Comparison of ENCODE assay signal across 8 mouse cellular contexts in genomic region chr11:18876886-18877625, GRCm38 (mm10).
DNase-seq lines count a peak whose midpoint lies in the region; ATAC-seq and TF ChIP-seq lines count a peak whose summit lies in the region.

No protein-coding gene starts in this region.

- ATAC-seq in embryonic facial prominence, embryonic 11.5 days (replicated peaks; ENCODE audit: insufficient number of reproducible peaks, low FRiP score, low TSS enrichment, low read depth) = peak; percentile 51
- peak; percentile 47 for ATAC-seq in hindbrain, embryonic 13.5 days (ENCODE audit: low FRiP score)
- ATAC-seq in neural tube, embryonic 11.5 days (ENCODE audit: insufficient read depth, low FRiP score, low TSS enrichment) = peak; percentile 10
- ATAC-seq in monocyte, adult 5-6 weeks (replicated peaks; ENCODE audit: insufficient number of reproducible peaks, low FRiP score, low TSS enrichment, poor library complexity, severe bottlenecking) = no peak

- H3K27ac ChIP-seq in embryonic facial prominence, embryonic 11.5 days (replicated peaks; ENCODE audit: low read depth, low read length) = peak overlapping the region; percentile 1; the same call in 1 of the 2 replicates
- H3K27ac ChIP-seq in hindbrain, embryonic 13.5 days = peak overlapping the region; percentile 97
- H3K27ac ChIP-seq in liver, adult 2 months (replicated peaks; ENCODE audit: insufficient read depth, low read depth, low read length) = no peak overlapping the region
- H3K27ac ChIP-seq in neural tube, embryonic 11.5 days (ENCODE audit: low read depth, low read length) = peak overlapping the region; percentile 97

- TF ChIP-seq CTCF in liver, adult 2 months (IDR thresholded peaks at IDR 0.05; ENCODE audit: low read depth, low read length) = no peak; the same call in 1 of the 2 replicates

- no peaks in the 10 kb centered on the region for H3K4me1 ChIP-seq in embryonic facial prominence, embryonic 11.5 days (ENCODE audit: control insufficient read depth, insufficient read depth, low read length)
- peaks cover 72% of the 10 kb centered on the region for H3K4me1 ChIP-seq in hindbrain, embryonic 13.5 days (replicated peaks)
- peaks cover 5% of the 10 kb centered on the region; the same call in 1 of the 2 replicates for H3K4me1 ChIP-seq in liver, adult 2 months (ENCODE audit: control insufficient read depth, insufficient read depth, low read length)
- H3K4me1 ChIP-seq in neural tube, embryonic 11.5 days (ENCODE audit: control insufficient read depth, insufficient read depth, low read length) = peaks cover 51% of the 10 kb centered on the region

- no peaks in the 10 kb centered on the region for H3K36me3 ChIP-seq in embryonic facial prominence, embryonic 11.5 days (replicated peaks; ENCODE audit: control insufficient read depth, insufficient read depth, low read depth, low read length)
- H3K36me3 ChIP-seq in hindbrain, embryonic 13.5 days = no peaks in the 10 kb centered on the region; the same call in 1 of the 2 replicates
- no peaks in the 10 kb centered on the region for H3K36me3 ChIP-seq in liver, adult 2 months (ENCODE audit: control insufficient read depth, insufficient read depth, low read length)
- no peaks in the 10 kb centered on the region for H3K36me3 ChIP-seq in neural tube, embryonic 11.5 days (ENCODE audit: control insufficient read depth, insufficient read depth, low read length)

- no peaks in the 10 kb centered on the region for H3K79me2 ChIP-seq in liver, adult 2 months (ENCODE audit: control insufficient read depth, insufficient read depth, low read length)

- H3K9ac ChIP-seq in embryonic facial prominence, embryonic 11.5 days (replicated peaks; ENCODE audit: low read length) = peak overlapping the region; percentile 60
- H3K9ac ChIP-seq in hindbrain, embryonic 13.5 days = peak overlapping the region; percentile 72
- H3K9ac ChIP-seq in liver, adult 2 months (ENCODE audit: low read depth, low read length) = no peak overlapping the region
- peak overlapping the region; percentile 59 for H3K9ac ChIP-seq in neural tube, embryonic 11.5 days (ENCODE audit: low read length)

- H3K4me3 ChIP-seq in embryonic facial prominence, embryonic 11.5 days (ENCODE audit: low read depth, low read length) = peak overlapping the region; percentile 37
- peak overlapping the region; percentile 43 for H3K4me3 ChIP-seq in hindbrain, embryonic 13.5 days
- peak overlapping the region; percentile 55; the same call in 1 of the 2 replicates for H3K4me3 ChIP-seq in liver, adult 2 months (ENCODE audit: insufficient read depth, low read depth, low read length)
- peak overlapping the region; percentile 36 for H3K4me3 ChIP-seq in neural tube, embryonic 11.5 days (ENCODE audit: low read depth, low read length)

- no peaks in the 10 kb centered on the region for H3K9me3 ChIP-seq in embryonic facial prominence, embryonic 11.5 days (replicated peaks; ENCODE audit: control insufficient read depth, low read length)
- H3K9me3 ChIP-seq in hindbrain, embryonic 13.5 days = no peaks in the 10 kb centered on the region
- H3K9me3 ChIP-seq in neural tube, embryonic 11.5 days (ENCODE audit: control insufficient read depth, low read length) = no peaks in the 10 kb centered on the region

- H3K4me2 ChIP-seq in embryonic facial prominence, embryonic 11.5 days (ENCODE audit: low read depth, low read length) = peak overlapping the region; percentile 82
- peak overlapping the region; percentile 76 for H3K4me2 ChIP-seq in hindbrain, embryonic 13.5 days
- H3K4me2 ChIP-seq in neural tube, embryonic 11.5 days (ENCODE audit: low read depth) = peak overlapping the region; percentile 67

- no peak for TF ChIP-seq POLR2A in liver, adult 2 months (IDR thresholded peaks at IDR 0.05; ENCODE audit: extremely low read depth, insufficient read depth, low read length)

- peaks cover 8% of the 10 kb centered on the region for H3K27me3 ChIP-seq in embryonic facial prominence, embryonic 11.5 days (ENCODE audit: control insufficient read depth, insufficient read depth, low read length)
- H3K27me3 ChIP-seq in hindbrain, embryonic 13.5 days = no peaks in the 10 kb centered on the region
- H3K27me3 ChIP-seq in liver, adult 2 months (ENCODE audit: control insufficient read depth, insufficient read depth, low read length) = peaks cover 15% of the 10 kb centered on the region
- no peaks in the 10 kb centered on the region for H3K27me3 ChIP-seq in neural tube, embryonic 11.5 days (ENCODE audit: control insufficient read depth, insufficient read depth, low read length)

- DNase-seq in lung, adult 18-20 months = peak; percentile 21 to 32
- DNase-seq in lung, postnatal 36 days = no peak
- DNase-seq in adipocyte (ENCODE audit: low spot score) = peak; percentile 58
- peak; percentile 61 for DNase-seq in embryonic facial prominence, embryonic 11.5 days (ENCODE audit: low spot score)
- peak; percentile 18 for DNase-seq in liver, adult 2 months (ENCODE audit: extremely low read depth, low read depth, low spot score)
- DNase-seq in neural tube, embryonic 11.5 days (ENCODE audit: low spot score) = peak; percentile 73

- under 1% methylated on average over 40 of the region's 40 CpGs for WGBS in embryonic facial prominence, embryonic 11.5 days
- WGBS in hindbrain, embryonic 13.5 days = under 1% methylated on average over 35 of the region's 40 CpGs
- WGBS in liver, adult 2 months = 1% methylated on average over 40 of the region's 40 CpGs
- WGBS in neural tube, embryonic 11.5 days = under 1% methylated on average over 40 of the region's 40 CpGs
